Mouse (Mus musculus) bone marrow, adult 2 months (tissue): Measurements from ENCODE around the gene Dcaf4. TPM values are rescaled to one million over a fixed set of nuclear protein-coding genes. Genes with fewer than 3 reads are reported as not detected.

Source experiments
- H3K27ac ChIP-seq: fragments of 200-500 bp; 2 replicates; pipeline ENCODE4 v1.5.1; 2012; ENCODE audit warnings: low read depth, mild to moderate bottlenecking, control low read depth, inconsistent platforms, low read length; ENCODE audit not compliant: control insufficient read depth, poor library complexity, insufficient read depth
- H3K4me1 ChIP-seq: fragments of 200-500 bp; 2 replicates; pipeline ENCODE4 v1.6.1; 2011; ENCODE audit warnings: low read length; ENCODE audit not compliant: control insufficient read depth, insufficient read depth
- H3K4me3 ChIP-seq: fragments of 200-500 bp; replicated peaks from 2 replicates; pipeline ENCODE3; 2011; ENCODE audit warnings: mild to moderate bottlenecking, low read depth, low read length, control low read depth; ENCODE audit not compliant: control insufficient read depth
- CTCF ChIP-seq: fragments of 200-500 bp; IDR thresholded peaks from 2 replicates; pipeline ENCODE4 v1.5.1; 2011; ENCODE audit warnings: low read length, control low read depth; ENCODE audit not compliant: control insufficient read depth, insufficient read depth
- POLR2A ChIP-seq: fragments of 200-500 bp; IDR thresholded peaks from 2 replicates; pipeline ENCODE4 v1.6.1; 2011; ENCODE audit warnings: low read depth, mild to moderate bottlenecking, control low read depth, low read length, borderline replicate concordance; ENCODE audit not compliant: control insufficient read depth
- WGBS: fragments of 180-500 bp; shearing (Covaris S2); methylation state at CpG from one replicate; pipeline ENCODE4 v1.1.7; 2018; 5-methylcytosine and 5-hydroxymethylcytosine counted together
- polyA plus RNA-seq: library from polyadenylated mRNA; stranded (reverse); fragments of >200 nt; gene quantifications from 2 replicates; pipeline ENCODE4 v1.2.4, GENCODE M21; 2011; ENCODE audit warnings: low replicate concordance; ENCODE audit not compliant: missing spikeins, insufficient read depth, insufficient read length

Dcaf4 gene
- polyA plus RNA-seq, 1 experiment = 22.7 TPM

- 88% methylated on average over 4 of the region's 4 CpGs for WGBS
- peaks cover 3% of the 10 kb centered on the region for H3K4me1 ChIP-seq
- no peak overlapping the region for H3K27ac ChIP-seq
- TF ChIP-seq POLR2A (no peak), CTCF (no peak)
- no peak overlapping the region for H3K4me3 ChIP-seq
Observed at GRCm38 (mm10) chr12:83582747-83583146, 62.5 kb downstream of the Dcaf4 start.

GRCm38 (mm10) chr12:83586628-83587027, 66.4 kb downstream of the Dcaf4 start:
- TF ChIP-seq CTCF = no peak
- TF ChIP-seq POLR2A = no peak
- WGBS = 87% methylated on average over 5 of the region's 5 CpGs
- Histone ChIP-seq H3K4me3 (no peak overlapping the region), H3K27ac (no peak overlapping the region), H3K4me1 (no peaks in the 10 kb centered on the region)

Other genes starting within 250 kb of the Dcaf4 start
- gene Dpf3, start 32.8 kb upstream of the Dcaf4 start, polyA plus RNA-seq = 24.7 and 25.6 TPM in 2 replicates
- gene Zfyve1, start 76.8 kb downstream of the Dcaf4 start, polyA plus RNA-seq = 6.8 and 17.5 TPM in 2 replicates
- gene Rbm25, start 110.8 kb downstream of the Dcaf4 start, polyA plus RNA-seq = 159 and 182 TPM in 2 replicates
- gene Psen1, start 167.7 kb downstream of the Dcaf4 start, polyA plus RNA-seq = 15.1 and 40.3 TPM in 2 replicates
- gene Papln, start 243.2 kb downstream of the Dcaf4 start, polyA plus RNA-seq = 0.23 and 0.65 TPM in 2 replicates